Mouse (Mus musculus): ENCODE measurements at regions not wholly inside any gene's neighbourhood (a gene's known extent, or its start where the extent isn't known, plus 50 kb on each side); places are given as distances from the start of the nearest gene placed in this dataset.

DNA sequence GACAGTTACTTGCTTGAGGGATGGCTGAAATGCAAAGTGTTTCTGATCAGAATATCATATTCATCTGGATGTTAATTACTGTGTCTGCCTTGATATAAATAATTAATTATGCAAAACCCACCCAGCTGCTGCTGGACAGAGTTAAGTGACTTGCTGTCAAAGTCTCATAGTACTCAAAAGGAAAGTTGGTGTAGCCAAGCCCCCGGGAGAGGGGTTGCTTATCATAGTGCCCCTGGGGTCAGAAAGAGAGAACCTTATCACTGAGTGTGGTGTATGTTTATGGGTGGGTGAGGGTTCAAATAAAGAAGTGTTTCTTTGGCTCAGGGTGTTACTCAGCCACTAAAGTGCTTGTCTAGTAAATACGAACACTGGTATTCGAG, 211.6 kb downstream of the Cmpk2 start:
- TF ChIP-seq CTCF (IDR thresholded peaks at IDR 0.05; ENCODE audit: extremely low read depth, insufficient read depth, insufficient read length, insufficient replicate concordance) (no peak), POLR2A (IDR thresholded peaks at IDR 0.05; ENCODE audit: low read depth, low read length) (no peak)
